Mouse (Mus musculus) liver, embryonic 14.5 days (tissue): ENCODE measurements at regions not wholly inside any gene's neighbourhood (a gene's known extent, or its start where the extent isn't known, plus 50 kb on each side); places are given as distances from the start of the nearest gene placed in this dataset.
A peak's percentile ranks its signal among the peaks of the same experiment; 100 is the strongest.

Source experiments
- ATAC-seq: fragments of 200-750 bp; cut with Nextera tagmentation; 2 replicates; pipeline ENCODE4 v1.8.0; 2017; ENCODE audit warnings: moderate number of reproducible peaks, mild to moderate bottlenecking, moderate library complexity; ENCODE audit not compliant: insufficient read depth
- DNase-seq, 3 experiments: peaks; one replicate each; pipeline ENCODE4 v3.0.0-alpha.2; 2012 to 2013; ENCODE audit warnings: low read depth in 3 of 3, low spot score in 3 of 3
- H3K27ac ChIP-seq: fragments of 300-500 bp; sonication (generic); 2 replicates; pipeline ENCODE4 v1.5.1; 2014; ENCODE audit warnings: moderate library complexity, mild to moderate bottlenecking, control low read depth, inconsistent platforms
- H3K27me3 ChIP-seq: fragments of 300-500 bp; sonication (generic); 2 replicates; pipeline ENCODE4 v1.6.1; 2014; ENCODE audit warnings: mild to moderate bottlenecking, low read length, moderate library complexity; ENCODE audit not compliant: control insufficient read depth, insufficient read depth
- H3K36me3 ChIP-seq: fragments of 300-500 bp; sonication (generic); replicated peaks from 2 replicates; pipeline ENCODE4 v1.6.1; 2014; ENCODE audit warnings: low read depth; ENCODE audit not compliant: control insufficient read depth, insufficient read depth
- H3K4me1 ChIP-seq, 2 experiments: fragments of 200-500 bp in 1 of 2; fragments of 300-500 bp in 1 of 2; sonication (generic) in 1 of 2; replicated peaks; 2 replicates each; pipeline ENCODE4 v1.6.1; 2012 to 2014; ENCODE audit warnings: antibody characterized with exemption in 1 of 2, inconsistent platforms in 1 of 2, low read length in 1 of 2; ENCODE audit not compliant: control insufficient read depth in 2 of 2, insufficient read depth in 2 of 2
- H3K4me2 ChIP-seq: fragments of 300-500 bp; sonication (generic); 2 replicates; pipeline ENCODE4 v1.6.1; 2014; ENCODE audit warnings: low read depth, mild to moderate bottlenecking, control low read depth, moderate library complexity
- H3K4me3 ChIP-seq, 2 experiments: fragments of 200-500 bp in 1 of 2; fragments of 300-500 bp in 1 of 2; sonication (generic) in 1 of 2; 2 replicates each; pipeline ENCODE4 v1.5.1; 2012 to 2014; ENCODE audit warnings: low read depth in 2 of 2, low read length in 2 of 2, mild to moderate bottlenecking in 2 of 2, control low read depth in 1 of 2, inconsistent platforms in 1 of 2, moderate library complexity in 1 of 2; ENCODE audit not compliant: insufficient read depth in 1 of 2
- H3K9ac ChIP-seq: fragments of 300-500 bp; sonication (generic); replicated peaks from 2 replicates; pipeline ENCODE4 v1.6.1; 2014; ENCODE audit warnings: mild to moderate bottlenecking, control low read depth, moderate library complexity
- H3K9me3 ChIP-seq: fragments of 300-500 bp; sonication (generic); 2 replicates; pipeline ENCODE4 v1.6.1; 2016; ENCODE audit warnings: low read length, mixed read lengths; ENCODE audit not compliant: control insufficient read depth
- CTCF ChIP-seq: IDR thresholded peaks from 2 replicates; pipeline ENCODE4 v1.5.1; 2016; ENCODE audit warnings: antibody characterized with exemption, low read depth, control low read depth
- EP300 ChIP-seq: IDR thresholded peaks from 2 replicates; pipeline ENCODE4 v1.6.1; 2016; ENCODE audit warnings: antibody characterized with exemption, low read depth
- WGBS: fragments of 180-500 bp; shearing (Covaris S2); extraction: QIAGEN DNeasy Blood & Tissue Kit; methylation state at CpG from one replicate; pipeline ENCODE4 v1.1.7; 2014; ENCODE audit not compliant: insufficient replicate concordance; 5-methylcytosine and 5-hydroxymethylcytosine counted together

GRCm38 (mm10) chr3:149332105-149332504, 341.8 kb upstream of the Adgrl2 start:
- Histone ChIP-seq H3K9me3 (no peaks in the 10 kb centered on the region), H3K27me3 (no peaks in the 10 kb centered on the region), H3K4me3 (no peak overlapping the region), H3K9ac (no peak overlapping the region), H3K4me1 (no peaks in the 10 kb centered on the region; a peak in 1 of 4 replicates), H3K4me2 (no peak overlapping the region), H3K36me3 (no peaks in the 10 kb centered on the region), H3K27ac (no peak overlapping the region)
- WGBS, result 6% methylated on average over 4 of the region's 4 CpGs
- DNase-seq (no peak), ATAC-seq (no peak)
- TF ChIP-seq EP300 (no peak), CTCF (no peak)

DNA sequence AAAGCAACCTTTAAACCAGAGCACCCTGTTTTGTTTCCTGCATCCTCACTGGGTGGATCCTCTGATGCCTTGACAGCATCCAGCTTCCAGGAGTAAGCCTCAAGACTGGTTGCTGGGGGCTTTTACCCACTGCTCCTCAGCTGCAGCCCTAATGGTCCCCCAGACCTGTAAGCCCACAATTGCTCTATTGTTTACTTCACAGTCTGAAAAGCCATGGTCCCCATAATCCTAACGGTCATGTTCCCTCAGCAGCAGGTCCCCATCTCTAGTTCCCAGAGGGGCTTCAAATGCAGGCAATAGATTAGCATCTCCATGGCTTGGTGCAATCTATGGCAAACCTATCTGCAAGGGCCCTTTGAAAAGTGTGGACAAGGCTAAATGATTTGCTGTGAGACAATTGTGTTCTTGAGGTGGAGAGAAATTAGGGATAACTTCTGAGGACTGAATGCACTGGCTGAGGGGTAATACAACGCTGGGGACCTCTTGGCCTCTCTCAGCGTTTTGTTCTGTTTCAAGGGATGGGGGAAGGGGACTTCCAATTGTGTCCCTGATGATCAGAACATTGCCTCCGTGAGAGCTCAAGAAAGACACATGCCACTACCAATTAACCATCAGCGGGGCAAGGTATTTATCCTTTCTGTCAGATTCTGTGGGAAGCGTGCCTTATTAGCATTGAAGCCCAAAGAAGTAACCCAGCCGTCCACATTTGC, 341.1 kb upstream of the Adgrl2 start:
- Histone ChIP-seq H3K27me3 (no peaks in the 10 kb centered on the region), H3K4me1 (no peaks in the 10 kb centered on the region; a peak in 1 of 4 replicates), H3K4me2 (no peak overlapping the region), H3K9me3 (no peaks in the 10 kb centered on the region), H3K27ac (no peak overlapping the region), H3K4me3 (no peak overlapping the region), H3K9ac (no peak overlapping the region), H3K36me3 (no peaks in the 10 kb centered on the region)
- DNase-seq, result no peak
- TF ChIP-seq EP300, result no peak
- no peak for TF ChIP-seq CTCF
- no peak for ATAC-seq
- WGBS, result 54% methylated on average over 7 of the region's 7 CpGs

DNA sequence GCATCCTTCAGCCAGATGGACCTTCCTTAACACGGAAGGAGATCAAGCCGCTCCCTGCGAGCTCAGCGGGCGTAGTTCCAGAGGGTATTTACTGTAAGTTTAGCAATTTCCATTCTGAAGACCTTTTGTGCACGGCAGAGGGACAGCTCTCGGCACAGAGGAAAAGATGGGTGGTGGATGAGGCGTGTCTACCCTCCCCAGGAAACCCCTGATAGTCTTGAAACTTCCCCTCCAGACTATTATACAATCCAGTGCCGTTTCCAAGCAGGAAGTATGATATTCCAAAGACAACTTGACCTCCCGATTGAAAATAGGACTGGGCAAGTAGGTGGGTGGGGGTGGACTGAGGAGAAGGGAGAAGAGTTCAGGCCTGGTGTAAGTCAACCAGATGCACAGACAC, 340.4 kb upstream of the Adgrl2 start:
- Histone ChIP-seq H3K27ac (no peak overlapping the region), H3K4me1 (no peaks in the 10 kb centered on the region; a peak in 2 of 4 replicates), H3K27me3 (no peaks in the 10 kb centered on the region), H3K9me3 (no peaks in the 10 kb centered on the region), H3K9ac (no peak overlapping the region), H3K4me2 (no peak overlapping the region), H3K4me3 (no peak overlapping the region), H3K36me3 (no peaks in the 10 kb centered on the region)
- DNase-seq (no peak), ATAC-seq (peak; percentile 31; the same call in 1 of the 2 replicates)
- 54% methylated on average over 10 of the region's 10 CpGs for WGBS
- TF ChIP-seq EP300 (no peak), CTCF (no peak)

DNA sequence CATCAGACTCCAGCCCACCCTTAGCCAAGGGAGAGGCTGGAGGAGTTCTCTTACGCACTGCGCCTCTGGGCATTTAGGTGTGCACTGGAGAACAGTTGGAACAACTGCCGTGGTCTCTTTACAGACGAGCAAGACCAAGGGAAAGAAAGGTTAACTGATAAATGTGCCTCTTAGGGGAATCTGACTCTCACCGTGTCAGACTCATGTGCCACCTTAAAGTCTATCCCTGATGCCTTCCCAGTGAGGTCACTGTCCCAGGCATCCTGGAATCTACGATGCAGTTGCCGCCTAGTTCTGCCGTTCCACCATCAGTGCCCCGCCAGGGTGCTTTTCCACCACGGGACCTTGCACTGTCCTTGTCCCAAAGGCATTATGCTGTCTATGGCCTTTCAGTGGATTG, 339.7 kb upstream of the Adgrl2 start:
- no peak overlapping the region for H3K27ac ChIP-seq
- no peak overlapping the region for H3K4me2 ChIP-seq
- H3K4me3 ChIP-seq, result no peak overlapping the region
- no peak for ATAC-seq
- WGBS, result 59% methylated on average over 10 of the region's 10 CpGs
- H3K36me3 ChIP-seq, result no peaks in the 10 kb centered on the region
- no peak for TF ChIP-seq EP300
- no peak for TF ChIP-seq CTCF
- no peak for DNase-seq
- H3K9me3 ChIP-seq, result no peaks in the 10 kb centered on the region
- no peaks in the 10 kb centered on the region; a peak in 2 of 4 replicates for H3K4me1 ChIP-seq
- no peaks in the 10 kb centered on the region for H3K27me3 ChIP-seq
- no peak overlapping the region for H3K9ac ChIP-seq

GRCm38 (mm10) chr3:149329615-149330014, 339.3 kb upstream of the Adgrl2 start:
- 43% methylated on average over 6 of the region's 6 CpGs for WGBS
- H3K9ac ChIP-seq, result no peak overlapping the region
- DNase-seq (no peak), ATAC-seq (no peak)
- no peaks in the 10 kb centered on the region; a peak in 2 of 4 replicates for H3K4me1 ChIP-seq
- H3K9me3 ChIP-seq, result no peaks in the 10 kb centered on the region
- no peak overlapping the region for H3K4me3 ChIP-seq
- no peaks in the 10 kb centered on the region for H3K36me3 ChIP-seq
- no peak overlapping the region for H3K27ac ChIP-seq
- no peaks in the 10 kb centered on the region for H3K27me3 ChIP-seq
- no peak for TF ChIP-seq CTCF
- no peak for TF ChIP-seq EP300
- H3K4me2 ChIP-seq, result no peak overlapping the region
